Mouse (Mus musculus): ENCODE results near the gene Fkbpl. TPM values are rescaled to one million over a fixed set of nuclear protein-coding genes. Genes with fewer than 3 reads are reported as not detected.

Fkbpl gene
- polyA plus RNA-seq, 1 experiment = 9.9 TPM

GRCm38 (mm10) chr17:34649106-34649864, 4.7 kb downstream of the Fkbpl start:
- Histone ChIP-seq H3K36me3 (ENCODE audit: control insufficient read depth, insufficient read depth) (peaks cover 7% of the 10 kb centered on the region), H3K4me3 (ENCODE audit: insufficient read depth, poor library complexity, severe bottlenecking) (no peak overlapping the region), H3K79me3 (ENCODE audit: low read depth) (peaks cover 3% of the 10 kb centered on the region)

GRCm38 (mm10) chr17:34650781-34651180, 6.2 kb downstream of the Fkbpl start:
- peaks cover 7% of the 10 kb centered on the region for H3K36me3 ChIP-seq (ENCODE audit: control insufficient read depth, insufficient read depth)
- no peak overlapping the region for H3K4me3 ChIP-seq (ENCODE audit: insufficient read depth, poor library complexity, severe bottlenecking)
- H3ac ChIP-seq (ENCODE audit: control insufficient read depth, insufficient read length, low read depth) = no peak overlapping the region
- peaks cover 3% of the 10 kb centered on the region for H3K79me3 ChIP-seq (ENCODE audit: low read depth)
- H3K27me3 ChIP-seq (ENCODE audit: control insufficient read depth, insufficient read depth, insufficient read length) = no peaks in the 10 kb centered on the region
- peaks cover 6% of the 10 kb centered on the region for H3K79me2 ChIP-seq (ENCODE audit: control insufficient read depth, insufficient read depth)
- TF ChIP-seq CTCF (IDR thresholded peaks at IDR 0.05; ENCODE audit: control insufficient read depth, insufficient read depth, insufficient read length) = no peak
- TF ChIP-seq MYOG (IDR thresholded peaks at IDR 0.05; ENCODE audit: control insufficient read depth, extremely low read depth, insufficient read length) = no peak
- TF ChIP-seq USF1 (IDR thresholded peaks at IDR 0.05; ENCODE audit: low read depth) = no peak
- no peak for TF ChIP-seq CEBPB (IDR thresholded peaks at IDR 0.05; ENCODE audit: low read depth)
- TF ChIP-seq MAX (IDR thresholded peaks at IDR 0.05) = no peak
- no peak for TF ChIP-seq FOSL1 (IDR thresholded peaks at IDR 0.05; ENCODE audit: insufficient read depth, low read length, poor library complexity, severe bottlenecking)
- no peak for TF ChIP-seq MYOD1 (IDR thresholded peaks at IDR 0.05; ENCODE audit: control insufficient read depth, insufficient read length, low read depth)

More at GRCm38 (mm10) chr17:34649106-34649864, 4.7 kb downstream of the Fkbpl start:
- Histone ChIP-seq H3K27me3 (ENCODE audit: control insufficient read depth, insufficient read depth, insufficient read length) (no peaks in the 10 kb centered on the region), H3ac (ENCODE audit: control insufficient read depth, insufficient read length, low read depth) (no peak overlapping the region), H3K79me2 (ENCODE audit: control insufficient read depth, insufficient read depth) (peaks cover 6% of the 10 kb centered on the region)
- TF ChIP-seq USF1 (IDR thresholded peaks at IDR 0.05; ENCODE audit: low read depth) = no peak
- no peak for TF ChIP-seq CEBPB (IDR thresholded peaks at IDR 0.05; ENCODE audit: low read depth)
- no peak for TF ChIP-seq FOSL1 (IDR thresholded peaks at IDR 0.05; ENCODE audit: insufficient read depth, low read length, poor library complexity, severe bottlenecking)
- no peak for TF ChIP-seq MYOD1 (IDR thresholded peaks at IDR 0.05; ENCODE audit: control insufficient read depth, insufficient read length, low read depth)
- TF ChIP-seq MYOG (IDR thresholded peaks at IDR 0.05; ENCODE audit: control insufficient read depth, extremely low read depth, insufficient read length) = no peak
- no peak for TF ChIP-seq CTCF (IDR thresholded peaks at IDR 0.05; ENCODE audit: control insufficient read depth, insufficient read depth, insufficient read length)

DNA sequence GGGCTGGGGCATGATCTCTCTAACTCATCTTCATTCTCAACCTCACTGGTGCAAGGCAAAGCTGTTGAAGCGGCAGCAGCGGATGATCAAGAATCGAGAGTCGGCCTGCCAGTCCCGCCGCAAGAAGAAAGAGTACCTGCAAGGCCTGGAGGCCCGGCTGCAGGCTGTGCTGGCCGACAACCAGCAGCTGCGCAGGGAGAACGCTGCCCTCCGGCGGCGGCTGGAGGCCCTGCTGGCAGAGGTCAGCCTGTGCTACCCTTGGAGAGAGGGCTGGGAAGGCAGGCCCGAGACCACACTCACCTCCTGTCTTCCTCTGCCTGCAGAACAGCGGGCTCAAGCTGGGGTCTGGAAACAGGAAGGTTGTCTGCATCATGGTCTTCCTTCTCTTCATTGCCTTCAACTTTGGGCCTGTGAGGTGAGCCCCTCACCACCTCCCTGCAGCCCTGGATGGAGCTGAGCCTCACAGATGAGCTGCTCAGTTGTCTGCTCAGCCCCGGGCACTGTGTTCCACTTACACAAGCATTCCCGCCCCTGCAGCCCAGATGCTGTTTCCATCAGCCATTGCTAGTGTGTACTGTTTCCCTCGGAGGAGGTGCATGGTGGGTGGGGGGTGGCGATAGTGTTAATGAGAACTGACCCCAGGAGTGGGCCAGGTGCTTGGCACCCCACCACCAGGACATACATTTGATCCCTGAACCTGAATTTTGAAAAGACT, 7.1 kb downstream of the Fkbpl start:
- Histone ChIP-seq H3K36me3 (ENCODE audit: control insufficient read depth, insufficient read depth) (peaks cover 7% of the 10 kb centered on the region), H3K4me3 (ENCODE audit: insufficient read depth, poor library complexity, severe bottlenecking) (no peak overlapping the region), H3K79me2 (ENCODE audit: control insufficient read depth, insufficient read depth) (peaks cover 6% of the 10 kb centered on the region), H3ac (ENCODE audit: control insufficient read depth, insufficient read length, low read depth) (no peak overlapping the region), H3K79me3 (ENCODE audit: low read depth) (peaks cover 3% of the 10 kb centered on the region), H3K27me3 (ENCODE audit: control insufficient read depth, insufficient read depth, insufficient read length) (no peaks in the 10 kb centered on the region)
- TF ChIP-seq CTCF (IDR thresholded peaks at IDR 0.05; ENCODE audit: control insufficient read depth, insufficient read depth, insufficient read length) = peak; percentile 65
- no peak for TF ChIP-seq MAX (IDR thresholded peaks at IDR 0.05)
- TF ChIP-seq CEBPB (IDR thresholded peaks at IDR 0.05; ENCODE audit: low read depth) = no peak
- TF ChIP-seq MYOD1 (IDR thresholded peaks at IDR 0.05; ENCODE audit: control insufficient read depth, insufficient read length, low read depth) = no peak
- no peak for TF ChIP-seq MYOG (IDR thresholded peaks at IDR 0.05; ENCODE audit: control insufficient read depth, extremely low read depth, insufficient read length)
- no peak for TF ChIP-seq USF1 (IDR thresholded peaks at IDR 0.05; ENCODE audit: low read depth)
- no peak for TF ChIP-seq FOSL1 (IDR thresholded peaks at IDR 0.05; ENCODE audit: insufficient read depth, low read length, poor library complexity, severe bottlenecking)

GRCm38 (mm10) chr17:34652546-34652945, 8.0 kb downstream of the Fkbpl start:
- TF ChIP-seq CEBPB (IDR thresholded peaks at IDR 0.05; ENCODE audit: low read depth) (no peak), USF1 (IDR thresholded peaks at IDR 0.05; ENCODE audit: low read depth) (no peak), FOSL1 (IDR thresholded peaks at IDR 0.05; ENCODE audit: insufficient read depth, low read length, poor library complexity, severe bottlenecking) (no peak), MYOD1 (IDR thresholded peaks at IDR 0.05; ENCODE audit: control insufficient read depth, insufficient read length, low read depth) (no peak), CTCF (IDR thresholded peaks at IDR 0.05; ENCODE audit: control insufficient read depth, insufficient read depth, insufficient read length) (no peak), MAX (IDR thresholded peaks at IDR 0.05) (no peak), MYOG (IDR thresholded peaks at IDR 0.05; ENCODE audit: control insufficient read depth, extremely low read depth, insufficient read length) (no peak)
- Histone ChIP-seq H3K36me3 (ENCODE audit: control insufficient read depth, insufficient read depth) (peaks cover 7% of the 10 kb centered on the region), H3K4me3 (ENCODE audit: insufficient read depth, poor library complexity, severe bottlenecking) (no peak overlapping the region), H3ac (ENCODE audit: control insufficient read depth, insufficient read length, low read depth) (no peak overlapping the region), H3K79me3 (ENCODE audit: low read depth) (peaks cover 2% of the 10 kb centered on the region), H3K27me3 (ENCODE audit: control insufficient read depth, insufficient read depth, insufficient read length) (peaks cover 4% of the 10 kb centered on the region), H3K79me2 (ENCODE audit: control insufficient read depth, insufficient read depth) (peaks cover 6% of the 10 kb centered on the region)

DNA sequence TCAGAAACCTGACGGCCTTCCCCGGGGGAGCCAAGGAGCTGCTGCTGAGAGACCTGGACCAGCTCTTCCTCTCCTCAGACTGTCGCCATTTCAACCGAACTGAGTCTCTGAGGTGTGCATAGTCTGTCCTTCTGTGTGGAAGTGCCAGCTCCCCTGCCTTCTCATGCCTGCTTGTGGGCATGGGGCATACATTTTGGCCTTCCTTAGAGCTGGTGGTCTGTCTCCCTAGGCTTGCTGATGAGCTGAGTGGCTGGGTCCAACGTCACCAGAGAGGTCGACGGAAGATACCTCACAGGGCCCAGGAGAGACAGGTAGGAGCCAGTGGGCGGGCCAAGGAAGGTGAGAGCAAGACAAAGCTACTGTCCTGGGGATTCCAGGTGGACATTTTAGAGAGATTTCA, 8.4 kb downstream of the Fkbpl start:
- TF ChIP-seq MYOG (IDR thresholded peaks at IDR 0.05; ENCODE audit: control insufficient read depth, extremely low read depth, insufficient read length) = no peak
- no peak for TF ChIP-seq USF1 (IDR thresholded peaks at IDR 0.05; ENCODE audit: low read depth)
- no peak for TF ChIP-seq CTCF (IDR thresholded peaks at IDR 0.05; ENCODE audit: control insufficient read depth, insufficient read depth, insufficient read length)
- no peak for TF ChIP-seq MYOD1 (IDR thresholded peaks at IDR 0.05; ENCODE audit: control insufficient read depth, insufficient read length, low read depth)
- TF ChIP-seq MAX (IDR thresholded peaks at IDR 0.05) = no peak
- no peak for TF ChIP-seq FOSL1 (IDR thresholded peaks at IDR 0.05; ENCODE audit: insufficient read depth, low read length, poor library complexity, severe bottlenecking)
- no peak for TF ChIP-seq CEBPB (IDR thresholded peaks at IDR 0.05; ENCODE audit: low read depth)
- H3K36me3 ChIP-seq (ENCODE audit: control insufficient read depth, insufficient read depth) = peaks cover 7% of the 10 kb centered on the region
- no peak overlapping the region for H3ac ChIP-seq (ENCODE audit: control insufficient read depth, insufficient read length, low read depth)
- peaks cover 4% of the 10 kb centered on the region for H3K79me2 ChIP-seq (ENCODE audit: control insufficient read depth, insufficient read depth)
- H3K79me3 ChIP-seq (ENCODE audit: low read depth) = no peaks in the 10 kb centered on the region
- no peak overlapping the region for H3K4me3 ChIP-seq (ENCODE audit: insufficient read depth, poor library complexity, severe bottlenecking)
- H3K27me3 ChIP-seq (ENCODE audit: control insufficient read depth, insufficient read depth, insufficient read length) = peaks cover 4% of the 10 kb centered on the region

Data from C2C12 (cell line).